Mouse (Mus musculus): ENCODE data around the gene Eml1.
A peak's percentile ranks its signal among the peaks of the same experiment; 100 is the strongest.

The Eml1 gene

DNA sequence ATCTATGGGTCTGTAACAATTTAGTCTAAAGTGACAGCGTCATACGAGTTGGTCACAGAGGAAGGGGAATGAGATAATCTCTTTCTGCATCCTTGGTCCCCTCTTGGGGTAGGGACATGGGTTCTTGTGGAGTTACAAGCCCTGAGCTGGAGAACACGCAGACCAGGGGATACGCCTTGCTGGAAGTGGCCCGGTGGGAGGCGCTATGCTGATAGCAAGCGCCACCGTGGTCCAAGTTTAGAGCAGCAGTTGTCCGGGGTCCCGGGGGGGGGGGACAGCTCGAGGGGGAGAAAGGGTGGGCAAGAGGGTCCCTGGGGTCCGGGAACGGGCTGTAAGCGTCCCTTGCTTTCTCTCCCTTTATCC is 51.7 kb downstream of the Eml1 start:
- peak; percentile 3 for DNase-seq (ENCODE audit: low read depth)

DNA sequence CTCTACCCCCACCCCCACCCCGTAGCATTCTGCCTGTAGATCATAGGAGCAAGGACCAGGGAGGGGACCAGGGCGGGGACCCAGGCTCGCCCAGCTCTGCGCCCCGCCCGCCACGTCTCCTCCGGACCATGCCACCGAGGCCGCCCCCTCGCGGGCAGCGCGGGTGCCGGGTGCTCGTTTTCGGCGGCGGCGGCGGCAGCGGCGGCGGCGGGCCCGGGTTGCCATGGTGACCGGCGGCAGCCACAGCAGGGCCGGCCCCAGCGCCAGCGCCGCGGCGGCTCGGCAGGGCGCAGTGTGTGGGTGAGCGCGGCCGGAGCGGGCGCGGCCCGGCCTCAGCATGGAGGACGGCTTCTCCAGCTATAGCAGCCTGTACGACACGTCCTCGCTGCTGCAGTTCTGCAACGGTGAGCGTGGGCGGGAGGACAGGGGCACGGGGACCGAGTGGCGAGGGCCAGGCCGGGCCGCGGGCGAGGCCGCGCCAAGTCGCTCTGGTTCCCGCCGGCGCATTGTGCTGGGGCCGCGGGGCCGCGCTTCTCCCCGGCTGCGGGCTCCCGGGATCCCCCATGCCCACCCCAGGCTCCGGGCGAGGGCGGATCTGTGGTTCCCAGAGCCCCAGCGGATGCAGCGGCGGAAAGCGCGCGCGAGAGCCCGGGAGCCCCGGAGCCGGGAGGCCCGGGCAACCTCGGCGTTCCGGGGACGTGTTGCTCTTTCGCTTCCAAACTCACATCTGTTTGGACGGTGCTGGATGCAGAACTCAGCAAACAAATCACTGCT is 52.3 kb downstream of the Eml1 start:
- DNase-seq (ENCODE audit: low read depth) = peak; percentile 43

DNA sequence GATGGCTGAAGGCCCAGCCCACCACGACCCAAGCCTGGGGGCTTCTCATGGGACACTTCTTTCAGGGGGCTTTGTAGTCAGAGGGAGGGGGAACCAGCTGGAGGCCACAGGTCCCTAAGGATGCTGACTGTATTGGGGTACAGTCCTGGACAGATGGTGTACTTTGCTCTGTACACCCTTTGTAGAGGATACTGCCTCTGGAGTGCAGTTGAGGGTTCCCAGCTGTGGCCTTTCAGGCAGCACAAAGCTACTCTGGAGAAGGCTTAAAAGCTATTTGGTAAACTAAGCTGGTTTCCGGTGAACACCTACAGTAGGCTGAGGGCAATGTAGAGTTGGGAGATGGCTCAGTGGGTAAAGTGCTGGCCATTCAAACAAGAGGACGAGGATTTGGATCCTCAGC is 60.2 kb downstream of the Eml1 start:
- DNase-seq (ENCODE audit: low read depth) = no peak

DNA sequence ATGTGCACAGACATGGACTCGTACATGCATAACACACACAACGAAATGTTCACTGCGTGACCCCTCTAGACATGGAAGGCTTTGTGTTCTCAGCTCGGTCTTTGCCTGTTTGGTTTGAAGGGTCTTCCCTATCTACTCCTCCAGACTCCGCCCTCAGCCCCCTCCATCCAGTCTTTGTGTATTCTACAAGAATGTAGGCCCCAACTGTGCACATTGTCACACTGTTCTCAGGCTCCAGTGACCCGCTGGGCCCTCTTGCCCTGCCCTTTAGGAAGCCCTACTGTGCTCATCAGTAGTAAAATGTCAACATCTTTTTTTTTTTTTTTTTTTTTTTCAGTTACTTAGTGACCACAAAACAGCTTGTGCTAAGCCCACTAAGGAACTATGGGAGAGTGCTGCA is 61.0 kb downstream of the Eml1 start:
- DNase-seq (ENCODE audit: low read depth) = no peak

DNA sequence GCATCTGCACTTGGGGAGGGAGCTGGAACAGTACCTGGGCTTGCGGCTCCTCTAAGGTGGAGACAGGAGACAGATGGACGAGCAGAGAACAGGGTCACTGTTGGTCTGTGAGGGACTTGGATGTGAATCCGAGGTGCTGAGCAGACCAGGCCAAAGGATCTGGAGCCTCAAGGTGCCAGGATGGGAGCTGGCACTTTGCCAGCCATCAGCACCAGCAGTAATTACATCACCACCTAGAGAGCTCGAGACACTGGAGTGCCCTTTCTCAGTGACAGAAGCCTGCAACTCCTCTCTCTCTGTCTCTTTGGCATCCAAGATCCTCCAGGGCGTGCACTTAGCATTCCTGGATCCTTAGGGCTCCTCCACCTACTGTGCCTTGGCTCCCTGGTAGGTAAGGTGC is 61.8 kb downstream of the Eml1 start:
- DNase-seq (ENCODE audit: low read depth) = no peak

DNA sequence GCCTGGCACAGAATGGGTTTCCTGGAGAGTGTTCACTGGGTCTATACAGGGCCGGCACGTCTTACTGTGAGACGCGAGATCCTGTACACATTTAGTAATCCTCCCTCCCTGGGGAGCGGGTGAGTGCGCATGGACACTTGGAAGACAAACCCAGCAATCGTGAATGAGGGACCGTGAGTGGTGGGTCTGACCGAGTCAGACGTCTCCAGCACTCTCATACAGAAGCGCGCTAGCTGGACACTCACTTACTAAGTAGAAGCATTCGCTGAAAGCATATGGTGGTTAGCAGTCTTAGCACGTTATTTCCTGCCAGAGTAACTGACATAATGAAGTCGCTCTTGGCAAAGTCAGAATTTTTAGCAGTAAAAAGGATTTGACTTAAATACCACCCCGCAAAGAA is 62.3 kb downstream of the Eml1 start:
- no peak for DNase-seq (ENCODE audit: low read depth)

DNA sequence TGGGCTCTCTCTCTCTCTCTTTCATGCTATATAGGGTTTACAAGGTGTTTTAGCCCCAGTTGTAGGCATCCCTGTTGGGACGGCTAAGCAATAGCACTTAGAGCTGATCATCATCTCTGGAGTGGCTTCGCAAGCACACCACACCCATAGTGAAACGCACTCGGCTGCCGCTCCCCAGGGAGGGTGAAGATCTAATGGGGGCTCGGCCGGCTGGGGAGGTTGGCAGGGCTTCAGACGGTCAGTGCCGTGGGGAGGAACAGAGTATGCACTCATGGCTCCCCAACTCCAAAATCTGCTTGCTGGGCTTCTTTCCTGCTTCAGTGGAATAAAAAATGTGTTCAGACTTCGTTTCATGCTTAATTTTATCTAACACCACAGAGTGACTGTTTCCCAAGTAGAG is 62.7 kb downstream of the Eml1 start:
- DNase-seq (ENCODE audit: low read depth) = no peak

DNA sequence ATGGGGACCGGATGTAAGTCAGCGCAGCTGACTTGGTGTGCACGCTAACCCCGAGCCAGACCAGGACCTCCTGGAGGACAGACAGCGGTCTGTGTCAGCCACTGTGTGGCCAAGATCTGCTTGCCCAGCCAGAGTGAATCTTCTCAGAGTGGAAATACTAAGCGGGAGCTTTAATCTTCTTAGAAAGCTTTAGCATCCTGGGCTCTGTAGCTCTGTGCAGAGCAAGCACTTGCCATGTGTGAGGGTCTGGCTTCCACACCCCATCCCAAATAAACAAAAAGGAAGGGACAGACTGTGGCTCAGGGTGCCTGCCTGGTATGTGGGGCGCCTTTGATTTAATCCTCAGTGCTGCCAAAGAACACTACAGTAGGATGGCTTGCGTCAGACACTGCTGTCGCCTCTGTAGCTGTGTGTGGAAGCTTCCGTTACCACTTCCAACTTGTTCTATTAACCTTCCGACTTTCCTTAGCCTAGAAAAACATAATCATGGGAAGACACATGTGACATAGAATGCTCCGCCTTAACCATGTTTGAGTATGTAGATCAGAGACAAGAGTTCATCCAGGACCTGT is 64.8 kb downstream of the Eml1 start:
- no peak for DNase-seq (ENCODE audit: low read depth)

DNA sequence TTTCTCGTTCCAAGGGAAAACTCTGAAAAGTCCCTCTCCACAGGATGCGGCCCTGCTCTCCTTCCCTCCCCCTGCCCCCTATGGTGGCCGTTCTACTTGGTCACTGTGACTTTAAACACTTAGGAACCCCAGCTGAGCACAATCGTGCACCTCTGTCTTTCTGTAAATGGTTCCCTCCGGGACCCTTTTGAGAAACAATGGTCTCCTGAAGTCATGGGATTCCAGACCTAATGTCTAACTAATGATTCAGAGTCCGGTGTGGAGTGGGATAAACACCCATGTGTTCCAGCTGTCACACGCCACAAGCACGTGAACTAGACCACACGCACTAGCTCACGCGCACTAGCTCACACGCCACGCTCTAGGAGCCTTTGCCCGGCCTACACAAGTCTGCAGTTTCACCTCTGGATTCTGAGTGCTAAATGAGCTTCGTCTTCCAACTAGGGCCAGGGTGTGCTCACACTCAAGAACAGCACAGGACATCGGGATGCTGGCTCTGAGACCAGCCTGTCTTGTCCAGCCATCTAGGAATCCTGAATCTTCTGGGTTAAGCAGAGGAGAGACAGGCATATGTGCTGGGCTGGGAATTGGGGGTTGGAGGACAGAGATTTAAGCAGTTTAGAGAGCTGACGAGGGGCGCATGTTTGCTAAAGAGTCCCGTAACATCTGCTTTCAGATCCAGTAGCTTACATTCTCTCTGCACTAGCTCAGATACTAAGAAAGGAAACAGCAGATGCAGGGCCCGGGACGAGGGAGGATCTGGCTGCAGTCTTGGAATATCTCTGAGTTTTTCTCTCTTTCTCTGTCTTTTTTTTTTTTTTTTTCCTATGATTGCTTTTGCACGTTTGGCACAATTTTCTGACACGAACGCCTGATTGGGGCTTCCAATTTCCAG is 65.5 kb downstream of the Eml1 start:
- DNase-seq (ENCODE audit: low read depth) = no peak

DNA sequence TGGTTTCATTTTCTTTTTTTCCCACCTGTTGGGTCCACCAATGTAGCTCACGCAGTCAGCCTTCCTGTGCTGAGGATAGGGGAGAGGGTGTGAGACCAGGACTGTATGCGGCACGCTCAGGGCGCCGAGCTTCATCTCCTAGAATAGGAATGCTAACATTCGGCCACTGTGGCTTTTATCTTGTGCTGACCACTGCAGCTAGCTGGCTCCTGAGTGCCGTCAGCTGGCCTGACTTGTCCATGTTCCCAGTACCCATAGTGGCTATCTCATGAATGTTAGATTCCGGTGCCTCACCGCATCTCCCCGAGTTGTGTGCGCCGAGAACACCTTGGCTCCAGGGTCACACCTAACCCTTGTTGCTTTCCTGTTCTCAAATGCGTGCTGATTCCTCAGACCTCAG is 66.7 kb downstream of the Eml1 start:
- DNase-seq (ENCODE audit: low read depth) = no peak

DNA sequence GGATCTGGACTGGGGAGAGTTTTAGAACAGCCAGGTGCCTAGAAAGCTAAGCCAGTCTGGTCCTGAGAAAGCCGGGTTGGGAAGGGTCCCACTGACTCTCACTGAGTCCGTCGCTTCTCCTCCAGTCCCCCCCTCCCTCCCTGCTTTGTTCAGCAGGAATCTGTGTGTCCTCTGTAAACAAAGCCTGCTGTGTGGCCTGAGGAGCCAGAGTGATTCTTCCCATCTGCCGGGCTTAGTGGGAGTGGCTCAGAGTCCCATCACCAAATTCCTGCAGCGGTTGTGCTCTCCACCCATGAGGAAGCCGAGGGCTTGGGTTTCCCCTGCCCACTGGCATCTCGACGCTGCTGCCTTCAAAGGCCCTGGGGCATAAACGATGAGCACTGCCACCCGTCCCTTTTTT is 72.5 kb downstream of the Eml1 start:
- DNase-seq (ENCODE audit: low read depth) = no peak

DNA sequence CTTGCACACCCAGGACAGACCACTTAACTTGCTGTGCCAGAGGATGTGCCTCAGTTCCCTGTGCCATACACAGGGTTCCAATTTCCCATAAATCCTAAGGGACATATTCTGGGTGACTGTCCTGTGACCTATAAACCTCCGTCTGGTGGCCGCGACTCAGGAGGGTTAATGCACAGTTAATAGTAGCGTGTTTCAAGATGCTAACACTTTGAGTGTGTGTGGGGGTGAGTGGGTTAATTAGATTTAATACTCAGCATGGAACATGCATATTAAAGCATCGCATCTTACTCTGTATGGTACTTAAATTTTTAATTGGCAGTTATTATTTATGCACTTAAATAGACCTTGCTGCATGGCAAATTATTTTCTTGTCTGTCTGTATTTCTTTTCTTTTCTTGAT is 73.0 kb downstream of the Eml1 start:
- DNase-seq (ENCODE audit: low read depth) = no peak

DNA sequence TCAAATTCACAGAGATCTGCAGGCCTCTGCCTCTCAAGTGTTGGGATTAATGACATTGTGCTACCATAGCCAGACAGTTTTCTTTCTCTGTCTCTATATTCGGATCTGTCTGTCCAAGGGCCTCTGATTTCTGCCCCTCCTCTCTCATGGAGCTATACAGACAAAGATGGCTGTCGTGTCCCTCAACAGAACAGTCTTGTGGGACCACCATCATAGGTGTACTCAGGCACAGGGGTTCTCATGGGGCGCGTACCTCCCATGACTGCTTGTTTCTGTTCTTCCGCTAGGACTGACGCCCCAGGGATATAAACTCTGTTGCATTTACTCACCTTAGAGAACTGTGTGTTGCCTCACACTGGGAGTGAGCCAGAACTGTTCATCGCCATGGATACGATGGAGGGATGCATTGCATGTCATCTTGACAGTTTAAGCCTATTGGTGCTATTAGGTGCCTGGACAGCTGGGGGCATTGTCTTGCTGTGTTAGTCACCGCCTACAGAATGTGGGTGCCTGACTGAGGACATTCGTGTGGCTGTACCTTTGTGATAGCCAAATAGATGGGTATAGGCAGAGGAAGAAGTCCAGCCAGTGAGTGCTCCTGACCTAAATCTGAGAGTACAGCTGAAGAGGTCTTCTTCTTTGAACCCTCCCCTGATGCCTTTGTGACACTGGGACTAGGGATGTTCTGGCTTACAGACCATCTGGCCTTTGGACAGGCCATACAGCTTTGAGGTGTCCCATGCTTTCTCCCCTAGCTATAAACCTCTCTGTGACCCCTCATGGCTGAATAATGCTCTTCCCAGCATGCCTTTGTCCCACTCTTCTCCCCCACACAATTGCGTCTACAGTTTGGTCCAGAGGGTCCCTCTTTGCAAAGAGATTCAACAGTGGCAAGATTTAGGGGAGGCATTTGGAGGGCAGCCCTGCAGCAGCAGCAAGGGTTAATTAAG is 73.7 kb downstream of the Eml1 start:
- no peak for DNase-seq (ENCODE audit: low read depth)

DNA sequence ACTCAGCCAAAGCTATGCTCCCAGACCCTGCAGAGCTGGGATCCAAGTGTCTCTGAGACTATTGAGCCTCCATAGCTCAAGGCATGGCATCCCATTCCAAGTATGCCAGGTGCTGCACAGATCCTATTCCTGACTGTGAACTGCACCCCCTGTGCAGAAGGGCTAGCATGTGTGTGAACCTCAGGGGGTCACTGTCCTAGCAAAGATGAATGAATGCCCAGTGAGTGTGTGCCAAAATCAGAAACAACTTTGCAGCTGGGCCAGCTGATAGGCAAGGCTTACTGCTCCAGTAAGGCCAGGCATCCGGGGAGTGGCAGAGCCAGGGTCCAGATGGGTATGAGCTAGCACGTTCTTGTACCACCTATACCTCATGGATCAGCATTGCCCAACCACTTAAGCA is 76.0 kb downstream of the Eml1 start:
- DNase-seq (ENCODE audit: low read depth) = no peak

DNA sequence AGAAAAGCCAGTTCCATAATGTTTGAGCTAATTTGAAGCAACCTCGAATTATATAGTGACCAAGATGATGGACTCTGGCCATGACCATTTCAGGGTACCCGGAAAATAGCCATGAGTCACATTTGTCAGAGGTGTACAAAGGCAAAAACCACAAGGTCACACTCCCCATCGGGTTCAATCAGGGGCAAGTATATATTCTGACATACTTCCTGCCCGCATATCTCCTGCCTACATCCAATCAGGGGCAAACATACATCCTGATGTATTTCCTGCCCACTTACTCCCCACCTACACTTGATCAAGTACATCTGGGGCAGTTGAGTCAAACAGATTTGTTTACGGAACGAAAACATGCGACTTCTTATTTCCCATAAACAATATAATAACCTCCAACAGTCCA is 77.6 kb downstream of the Eml1 start:
- no peak for DNase-seq (ENCODE audit: low read depth)

DNA sequence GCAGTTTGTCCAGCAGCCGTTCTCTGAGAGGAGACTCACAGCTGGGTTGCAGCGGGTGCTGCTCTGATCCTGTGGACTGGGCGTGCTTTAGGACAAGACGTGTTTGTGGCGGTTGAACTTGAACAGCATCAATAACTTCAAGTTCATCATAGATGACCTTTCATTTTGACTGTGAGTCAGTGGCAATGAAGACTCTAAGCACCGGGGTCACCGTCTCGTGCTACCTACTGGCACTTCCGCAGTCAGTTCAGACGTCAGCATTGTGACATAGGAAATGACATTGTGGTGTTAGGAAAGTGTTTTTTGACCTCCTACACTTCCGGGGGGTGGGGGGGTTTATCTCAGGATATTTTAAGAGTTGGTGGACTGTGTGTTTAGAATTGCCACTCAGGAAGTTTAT is 79.2 kb downstream of the Eml1 start:
- DNase-seq (ENCODE audit: low read depth) = peak; percentile 7

DNA sequence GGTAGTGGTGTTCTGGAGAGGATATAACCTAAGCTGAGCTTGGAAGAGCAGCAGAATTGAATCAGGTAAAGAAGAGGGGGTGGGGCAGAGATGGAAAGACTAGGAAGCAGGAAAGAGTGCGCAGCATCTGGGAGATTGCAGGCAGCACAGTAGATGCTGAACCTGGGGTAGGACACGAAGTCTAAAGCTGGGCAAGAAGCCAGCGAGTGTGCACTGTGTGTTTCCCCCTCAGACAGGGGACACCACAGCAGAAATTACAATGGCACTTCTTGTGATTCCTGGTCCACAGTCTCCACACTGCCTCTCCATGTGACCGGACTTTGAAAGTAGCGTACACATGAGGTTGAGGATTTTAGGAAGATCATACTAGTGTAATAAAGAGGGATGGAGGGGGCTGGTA is 79.8 kb downstream of the Eml1 start:
- DNase-seq (ENCODE audit: low read depth) = no peak

DNA sequence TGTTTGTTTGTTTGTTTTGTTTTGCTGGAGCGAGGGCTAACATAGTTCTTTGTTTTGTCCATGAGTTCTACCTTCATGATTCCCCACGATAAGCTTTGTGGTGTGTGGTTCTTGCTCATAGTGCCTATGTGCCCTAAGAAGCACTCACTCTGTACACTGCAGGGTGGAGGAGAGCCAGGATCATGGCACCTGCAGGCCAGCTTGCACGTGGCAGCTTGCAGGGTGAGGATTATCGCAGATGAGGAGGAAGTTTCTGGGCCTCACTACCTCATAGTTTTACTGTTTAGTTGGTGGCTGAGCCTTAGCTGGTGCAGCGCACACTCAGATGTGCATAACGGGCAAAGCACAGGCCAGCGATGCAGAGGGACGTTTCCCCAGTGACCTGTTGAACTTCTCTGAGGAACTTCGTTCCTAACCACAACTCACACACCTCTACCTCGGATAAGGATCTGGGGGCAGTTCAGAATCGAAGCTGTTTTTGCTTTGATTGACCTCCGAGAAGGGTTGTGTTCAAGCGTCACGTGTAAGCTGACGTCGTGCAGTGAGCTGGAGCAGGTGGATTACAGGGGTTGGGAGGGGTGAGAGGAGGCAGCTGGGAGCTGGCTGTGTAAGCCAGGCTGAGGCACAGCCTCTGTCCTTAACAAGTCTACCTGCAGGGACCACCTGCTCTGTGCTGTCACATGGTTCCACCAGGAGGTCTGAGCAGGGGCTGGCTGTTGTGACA is 81.6 kb downstream of the Eml1 start:
- peak; percentile 13 for DNase-seq (ENCODE audit: low read depth)

DNA sequence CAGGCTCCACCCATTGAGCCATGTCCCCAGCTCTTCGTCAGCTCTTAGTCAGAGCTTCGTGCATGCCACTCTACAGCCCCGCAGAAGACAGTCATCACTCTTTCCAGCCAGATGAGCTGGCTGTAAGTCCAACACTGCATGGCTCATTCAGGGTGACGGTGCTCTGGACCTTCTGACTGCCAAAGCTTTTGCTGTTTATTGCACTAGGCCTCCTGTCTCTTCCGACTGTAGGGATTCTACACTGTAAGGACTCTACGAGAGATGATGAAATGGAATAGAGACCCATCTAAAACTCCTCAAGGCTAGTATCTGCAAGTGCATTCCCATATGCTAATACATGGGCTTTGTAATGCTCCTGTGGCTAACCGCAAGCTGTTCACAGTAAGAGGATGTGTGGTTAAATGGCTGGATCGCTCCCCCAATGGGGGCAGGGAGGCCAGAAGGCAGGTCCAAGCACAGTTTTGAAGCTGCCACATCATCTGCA is 82.8 kb downstream of the Eml1 start:
- peak; percentile 24 for DNase-seq (ENCODE audit: low read depth)

DNA sequence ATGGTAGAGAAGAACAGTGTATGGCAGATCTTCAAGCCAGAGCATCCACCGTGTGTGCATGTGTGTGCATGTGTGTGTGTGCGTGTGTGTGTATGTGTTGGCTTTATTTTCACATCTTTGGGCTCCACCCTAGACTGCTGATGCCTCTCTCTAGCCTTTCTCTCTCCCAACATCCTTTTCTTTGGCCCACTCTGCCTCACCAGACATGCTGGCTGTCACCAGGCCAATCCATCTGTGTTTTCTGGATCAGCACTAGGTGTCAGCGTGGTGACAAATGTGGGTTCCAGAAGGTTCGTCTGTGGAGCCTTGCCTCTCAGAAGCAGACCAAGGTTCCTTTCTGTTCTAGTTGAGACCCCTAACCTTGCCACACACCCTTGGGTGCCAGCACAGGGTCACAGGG is 84.2 kb downstream of the Eml1 start:
- no peak for DNase-seq (ENCODE audit: low read depth)

DNA sequence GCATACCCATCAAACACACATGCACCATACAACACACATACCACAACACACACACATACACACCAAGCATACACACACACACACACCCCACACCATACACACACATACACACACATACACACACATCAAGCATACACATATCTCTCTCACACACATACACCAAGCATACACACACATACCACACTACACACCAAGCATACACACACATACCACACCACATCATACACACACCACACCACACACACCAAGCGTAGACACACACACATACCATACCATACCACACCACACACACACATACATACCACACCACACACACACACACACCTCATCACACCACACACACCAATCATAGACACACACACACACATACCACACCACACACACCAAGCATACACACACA is 102.1 kb downstream of the Eml1 start:
- DNase-seq (ENCODE audit: low read depth) = no peak
